Mouse (Mus musculus) CD4-positive, CD25-positive, alpha-beta regulatory T cell, adult 4 months (primary cell): ENCODE data around the gene Tiam1. TPM values are rescaled to one million over a fixed set of nuclear protein-coding genes. Genes with fewer than 3 reads are reported as not detected.

Experiments
- ATAC-seq: one replicate; pipeline ENCODE4 v1.8.0; 2017
- polyA plus RNA-seq, 2 experiments: library from polyadenylated mRNA; unstranded; fragments of 100-300 nt; shearing (Covaris generic); gene quantifications; one replicate each; pipeline ENCODE4 v1.2.1; 2017

Gene Tiam1
- polyA plus RNA-seq, 2 experiments from 2014 or later, result 53.3 to 54.6 TPM

GRCm38 (mm10) chr16:89773657-89774552 is 369.7 kb downstream of the Tiam1 start:
- peak; percentile 88 for ATAC-seq

- no peak for ATAC-seq
Observed at GRCm38 (mm10) chr16:89765919-89766318, 377.6 kb downstream of the Tiam1 start.

GRCm38 (mm10) chr16:89765470-89765869 is 378.1 kb downstream of the Tiam1 start:
- no peak for ATAC-seq

- ATAC-seq, result no peak
Observed at GRCm38 (mm10) chr16:89763812-89764211, 379.8 kb downstream of the Tiam1 start.

- no peak for ATAC-seq
Observed at GRCm38 (mm10) chr16:89762523-89762922, 381.0 kb downstream of the Tiam1 start.

GRCm38 (mm10) chr16:89762096-89762495 is 381.5 kb downstream of the Tiam1 start:
- ATAC-seq, result no peak

- no peak for ATAC-seq
Observed at GRCm38 (mm10) chr16:89757384-89757783, 386.2 kb downstream of the Tiam1 start.

- ATAC-seq, result no peak
Observed at GRCm38 (mm10) chr16:89754709-89755108, 388.9 kb downstream of the Tiam1 start.

- ATAC-seq, result no peak
Observed at GRCm38 (mm10) chr16:89747864-89748263, 395.7 kb downstream of the Tiam1 start.

- no peak for ATAC-seq
Observed at GRCm38 (mm10) chr16:89739559-89739958, 404.0 kb downstream of the Tiam1 start.

GRCm38 (mm10) chr16:89738963-89739362 is 404.6 kb downstream of the Tiam1 start:
- ATAC-seq, result no peak

Other genes starting within 250 kb of the Tiam1 start
- 1,000 to 10,000 TPM; 1,036 to 1,092 TPM for gene Sod1, start 77.0 kb upstream of the Tiam1 start, polyA plus RNA-seq
- 10 to 100 TPM in 1 of 2 experiments, 1 to 10 TPM in 1; 9.9 to 11.4 TPM for gene Scaf4, start 140.7 kb upstream of the Tiam1 start, polyA plus RNA-seq
- gene Hunk, start 242.2 kb upstream of the Tiam1 start, polyA plus RNA-seq, result not detected